In the genomic region with DNA sequence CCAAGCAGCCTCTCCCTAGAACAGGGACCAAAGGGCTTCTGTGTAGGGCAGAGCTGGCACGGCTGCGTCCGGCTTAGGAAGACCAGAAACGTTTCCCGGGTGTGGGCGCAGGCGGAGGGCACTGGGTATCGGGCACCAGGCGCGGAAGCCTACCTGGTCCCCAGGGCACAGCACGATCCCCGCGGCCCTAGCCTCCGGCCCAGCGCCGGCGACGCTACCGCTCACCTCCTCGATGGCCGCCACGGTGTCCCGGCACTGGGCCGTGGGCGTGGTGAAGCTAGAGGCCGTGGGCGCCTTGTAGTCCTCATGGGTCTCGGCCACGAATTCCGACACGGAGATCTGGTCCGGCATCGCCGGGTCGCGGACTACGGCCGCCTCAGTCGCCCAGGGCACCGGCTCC, we compare ENCODE assay signal across 8 mouse cellular contexts.
DNase-seq lines count a peak whose midpoint lies in the region; ATAC-seq and TF ChIP-seq lines count a peak whose summit lies in the region.
"Not testable (repeated sequence)": the region's sequence is repeated elsewhere in the genome, so short reads cannot be mapped to it uniquely, and the experiment has no call there.

No protein-coding gene starts in this region.

- TF ChIP-seq CTCF in lung, adult 2 months (IDR thresholded peaks at IDR 0.05; ENCODE audit: insufficient read depth, low read length); thymus, adult 2 months (IDR thresholded peaks at IDR 0.05; ENCODE audit: borderline replicate concordance, control insufficient read depth, extremely low read depth, insufficient read depth, low read length, poor library complexity): not testable (repeated sequence)

- not testable (repeated sequence) for H3K27ac ChIP-seq in forebrain, embryonic 13.5 days; heart, embryonic 14.5 days (replicated peaks in 1 of 2; ENCODE audit: control insufficient read depth in 1 of 2, insufficient read depth in 1 of 2, low read depth in 2 of 2, low read length in 2 of 2); limb, embryonic 12.5 days; neural tube, embryonic 12.5 days; thymus, adult 2 months (ENCODE audit: control insufficient read depth, insufficient read depth, low read length)

- ATAC-seq in forebrain, embryonic 13.5 days; limb, embryonic 12.5 days (ENCODE audit: insufficient number of reproducible peaks, insufficient read depth, low FRiP score, low TSS enrichment, low read depth): not testable (repeated sequence)
- peak; percentile 43 for ATAC-seq in heart, embryonic 14.5 days (ENCODE audit: insufficient number of reproducible peaks, insufficient read depth, low FRiP score, low read depth)
- ATAC-seq in neural tube, embryonic 12.5 days (ENCODE audit: low FRiP score, low read depth): peak; percentile 17; the same call in 1 of the 2 replicates

- peak overlapping the region; percentile 22; the same call in 1 of the 2 replicates for H3K4me2 ChIP-seq in forebrain, embryonic 13.5 days
- H3K4me2 ChIP-seq in heart, embryonic 14.5 days (ENCODE audit: low read length): peak overlapping the region; percentile 41
- peak overlapping the region; percentile 48 for H3K4me2 ChIP-seq in limb, embryonic 12.5 days
- H3K4me2 ChIP-seq in neural tube, embryonic 12.5 days (replicated peaks): peak overlapping the region; percentile 36

- H3K4me1 ChIP-seq in forebrain, embryonic 13.5 days; heart, embryonic 14.5 days (ENCODE audit: control insufficient read depth in 2 of 2, insufficient read depth in 2 of 2, low read length in 2 of 2); limb, embryonic 12.5 days (replicated peaks); lung, adult 2 months (ENCODE audit: control insufficient read depth, insufficient read depth, low read length); neural tube, embryonic 12.5 days; thymus, adult 2 months (replicated peaks; ENCODE audit: control insufficient read depth, insufficient read depth, low read length): not testable (repeated sequence)

- not testable (repeated sequence) for H3K27me3 ChIP-seq in forebrain, embryonic 13.5 days; heart, embryonic 14.5 days (ENCODE audit: control insufficient read depth, insufficient read depth, low read length); neural tube, embryonic 12.5 days (replicated peaks); thymus, adult 2 months (ENCODE audit: control insufficient read depth, insufficient read depth, low read length)
- H3K27me3 ChIP-seq in limb, embryonic 12.5 days: peaks cover 15% of the 10 kb centered on the region

- 31% methylated on average over 40 of the region's 40 CpGs for WGBS in forebrain, embryonic 13.5 days
- WGBS in heart, embryonic 14.5 days: 13% methylated on average over 40 of the region's 40 CpGs
- WGBS in limb, embryonic 12.5 days: 20% methylated on average over 40 of the region's 40 CpGs
- WGBS in lung, adult 2 months: 19% methylated on average over 40 of the region's 40 CpGs
- WGBS in neural tube, embryonic 12.5 days: 30% methylated on average over 40 of the region's 40 CpGs
- WGBS in thymus, adult 2 months: 33% methylated on average over 40 of the region's 40 CpGs

- peak; percentile 9 to 17 for DNase-seq in adrenal gland, postnatal 36 days
- peak; percentile 1 for DNase-seq in induced T-regulatory cell, adult 2 months (ENCODE audit: low read depth)
- DNase-seq in lung, adult 2 months: peak; percentile 4
- not testable (repeated sequence) for DNase-seq in thymus, adult 2 months

- H3K4me3 ChIP-seq in forebrain, embryonic 13.5 days: peak overlapping the region; percentile 17
- H3K4me3 ChIP-seq in heart, embryonic 14.5 days (ENCODE audit: control insufficient read depth in 1 of 2, insufficient read depth in 1 of 2, low read depth in 1 of 2, low read length in 2 of 2): peak overlapping the region; percentile 39 to 50
- H3K4me3 ChIP-seq in limb, embryonic 12.5 days (replicated peaks): peak overlapping the region; percentile 40
- peak overlapping the region; percentile 19 for H3K4me3 ChIP-seq in lung, adult 2 months (replicated peaks; ENCODE audit: extremely low read depth, low read depth, low read length)
- H3K4me3 ChIP-seq in neural tube, embryonic 12.5 days: peak overlapping the region; percentile 31
- peak overlapping the region; percentile 38 for H3K4me3 ChIP-seq in thymus, adult 2 months (ENCODE audit: control insufficient read depth, insufficient read depth, low read length)

- H3K36me3 ChIP-seq in forebrain, embryonic 13.5 days (ENCODE audit: poor library complexity, severe bottlenecking); heart, embryonic 14.5 days (ENCODE audit: control insufficient read depth, insufficient read depth, low read length); limb, embryonic 12.5 days; neural tube, embryonic 12.5 days; thymus, adult 2 months (ENCODE audit: control insufficient read depth, insufficient read depth, low read length): not testable (repeated sequence)

- TF ChIP-seq POLR2A in lung, adult 2 months (IDR thresholded peaks at IDR 0.05; ENCODE audit: borderline replicate concordance, extremely low read depth, low read depth, low read length); thymus, adult 2 months (IDR thresholded peaks at IDR 0.05; ENCODE audit: control insufficient read depth, extremely low read depth, insufficient read depth, low read length, poor library complexity): not testable (repeated sequence)

- H3K9me3 ChIP-seq in forebrain, embryonic 13.5 days (replicated peaks): peaks cover 48% of the 10 kb centered on the region
- peaks cover 22% of the 10 kb centered on the region for H3K9me3 ChIP-seq in heart, embryonic 14.5 days (ENCODE audit: control insufficient read depth, low read length)
- H3K9me3 ChIP-seq in limb, embryonic 12.5 days: peaks cover 45% of the 10 kb centered on the region
- H3K9me3 ChIP-seq in neural tube, embryonic 12.5 days: peaks cover 47% of the 10 kb centered on the region

- H3K9ac ChIP-seq in forebrain, embryonic 13.5 days; heart, embryonic 14.5 days (ENCODE audit: low read length); neural tube, embryonic 12.5 days: not testable (repeated sequence)
- 0 out of 2 replicates have a peak overlapping the region, but pooled peaks have one; percentile 12 for H3K9ac ChIP-seq in limb, embryonic 12.5 days (replicated peaks)
